Mouse (Mus musculus): Measurements from ENCODE around the gene Slc24a2. TPM values are rescaled to one million over a fixed set of nuclear protein-coding genes. Genes with fewer than 3 reads are reported as not detected.

Slc24a2 gene
- polyA plus RNA-seq, 1 experiment from 2014 or later, result not detected

DNA sequence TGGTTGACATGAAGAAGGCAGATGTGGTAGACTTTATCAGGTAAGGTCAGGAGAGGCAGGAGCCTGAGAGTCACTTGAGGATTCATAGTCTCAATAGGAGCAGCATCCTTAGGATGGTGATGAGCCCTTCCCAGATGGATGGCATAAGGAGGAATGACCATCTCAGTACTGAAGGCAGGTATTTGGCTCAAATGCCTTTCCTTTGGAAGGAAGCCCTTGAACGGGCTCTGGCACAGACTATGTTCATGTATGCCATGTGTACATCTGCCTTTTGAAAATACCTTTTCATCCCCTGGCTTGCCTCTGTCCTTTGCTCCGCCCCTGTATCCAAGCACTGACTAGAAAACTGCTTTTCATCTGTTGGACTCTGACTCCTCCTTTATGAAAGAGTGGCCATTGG, 168.6 kb downstream of the Slc24a2 start:
- no peak overlapping the region for H3K4me3 ChIP-seq (ENCODE audit: low read length)
- H3K27ac ChIP-seq (ENCODE audit: low read length), result no peak overlapping the region
- no peaks in the 10 kb centered on the region for H3K36me3 ChIP-seq (ENCODE audit: insufficient read depth, low read length)
- 79% methylated on average over 2 of the region's 2 CpGs for WGBS
- no peak overlapping the region for H3K4me2 ChIP-seq (replicated peaks; ENCODE audit: low read depth, low read length)
- no peaks in the 10 kb centered on the region for H3K27me3 ChIP-seq (ENCODE audit: insufficient read depth, low read length)
- H3K9ac ChIP-seq (replicated peaks; ENCODE audit: low read length), result no peak overlapping the region
- H3K4me1 ChIP-seq (ENCODE audit: insufficient read depth, low read length), result no peaks in the 10 kb centered on the region
- H3K9me3 ChIP-seq (ENCODE audit: low read length), result no peaks in the 10 kb centered on the region
- ATAC-seq (ENCODE audit: low FRiP score, low TSS enrichment), result no peak

GRCm38 (mm10) chr4:87057572-87057971, 172.7 kb downstream of the Slc24a2 start:
- no peaks in the 10 kb centered on the region for H3K4me1 ChIP-seq (ENCODE audit: insufficient read depth, low read length)
- no peak overlapping the region for H3K4me2 ChIP-seq (replicated peaks; ENCODE audit: low read depth, low read length)
- H3K27me3 ChIP-seq (ENCODE audit: insufficient read depth, low read length), result no peaks in the 10 kb centered on the region
- H3K9ac ChIP-seq (replicated peaks; ENCODE audit: low read length), result no peak overlapping the region
- no peak for ATAC-seq (ENCODE audit: low FRiP score, low TSS enrichment)
- no peak overlapping the region for H3K4me3 ChIP-seq (ENCODE audit: low read length)
- no peaks in the 10 kb centered on the region for H3K36me3 ChIP-seq (ENCODE audit: insufficient read depth, low read length)
- no peaks in the 10 kb centered on the region for H3K9me3 ChIP-seq (ENCODE audit: low read length)
- WGBS, result 72% methylated on average over 3 of the region's 3 CpGs
- no peak overlapping the region for H3K27ac ChIP-seq (ENCODE audit: low read length)

- Histone ChIP-seq H3K9me3 (ENCODE audit: low read length) (no peaks in the 10 kb centered on the region), H3K36me3 (ENCODE audit: insufficient read depth, low read length) (no peaks in the 10 kb centered on the region), H3K27me3 (ENCODE audit: insufficient read depth, low read length) (no peaks in the 10 kb centered on the region), H3K4me2 (replicated peaks; ENCODE audit: low read depth, low read length) (no peak overlapping the region), H3K9ac (replicated peaks; ENCODE audit: low read length) (no peak overlapping the region), H3K4me3 (ENCODE audit: low read length) (no peak overlapping the region), H3K27ac (ENCODE audit: low read length) (no peak overlapping the region), H3K4me1 (ENCODE audit: insufficient read depth, low read length) (no peaks in the 10 kb centered on the region)
- ATAC-seq (ENCODE audit: low FRiP score, low TSS enrichment), result no peak
- 71% methylated on average over 7 of the region's 7 CpGs for WGBS
Measured at GRCm38 (mm10) chr4:87055768-87056167, 174.5 kb downstream of the Slc24a2 start.

- Histone ChIP-seq H3K4me2 (replicated peaks; ENCODE audit: low read depth, low read length) (no peak overlapping the region), H3K9ac (replicated peaks; ENCODE audit: low read length) (no peak overlapping the region), H3K4me1 (ENCODE audit: insufficient read depth, low read length) (no peaks in the 10 kb centered on the region), H3K4me3 (ENCODE audit: low read length) (no peak overlapping the region), H3K27me3 (ENCODE audit: insufficient read depth, low read length) (no peaks in the 10 kb centered on the region), H3K36me3 (ENCODE audit: insufficient read depth, low read length) (no peaks in the 10 kb centered on the region), H3K27ac (ENCODE audit: low read length) (no peak overlapping the region), H3K9me3 (ENCODE audit: low read length) (no peaks in the 10 kb centered on the region)
- ATAC-seq (ENCODE audit: low FRiP score, low TSS enrichment), result no peak
- WGBS, result 97% methylated on average over 5 of the region's 5 CpGs
Measured at GRCm38 (mm10) chr4:87052881-87053280, 177.4 kb downstream of the Slc24a2 start.

DNA sequence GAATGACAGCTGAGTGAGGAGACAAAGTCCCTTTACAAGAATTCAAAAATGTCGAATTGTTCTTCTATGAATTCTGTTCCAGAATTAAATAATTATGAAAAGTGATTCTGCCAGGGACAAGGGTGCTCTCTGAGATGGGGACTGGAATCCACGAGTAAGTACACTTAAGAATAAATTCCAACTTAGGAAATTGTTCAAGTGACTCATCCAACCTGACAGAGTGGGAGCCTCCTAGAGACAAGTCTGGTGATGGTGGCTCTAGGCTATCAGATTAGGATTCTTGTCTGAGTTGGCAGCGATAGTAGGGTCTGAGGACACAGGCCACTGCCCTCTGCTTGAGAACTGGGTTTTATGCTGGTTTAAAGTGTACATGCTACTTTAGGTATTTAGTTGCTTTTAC, 181.2 kb downstream of the Slc24a2 start:
- 75% methylated on average over 3 of the region's 3 CpGs for WGBS
- Histone ChIP-seq H3K9ac (replicated peaks; ENCODE audit: low read length) (no peak overlapping the region), H3K4me2 (replicated peaks; ENCODE audit: low read depth, low read length) (no peak overlapping the region), H3K4me3 (ENCODE audit: low read length) (no peak overlapping the region), H3K27ac (ENCODE audit: low read length) (no peak overlapping the region), H3K36me3 (ENCODE audit: insufficient read depth, low read length) (no peaks in the 10 kb centered on the region), H3K27me3 (ENCODE audit: insufficient read depth, low read length) (no peaks in the 10 kb centered on the region), H3K4me1 (ENCODE audit: insufficient read depth, low read length) (no peaks in the 10 kb centered on the region), H3K9me3 (ENCODE audit: low read length) (no peaks in the 10 kb centered on the region)
- no peak for ATAC-seq (ENCODE audit: low FRiP score, low TSS enrichment)

- Histone ChIP-seq H3K4me1 (ENCODE audit: insufficient read depth, low read length) (no peaks in the 10 kb centered on the region), H3K4me3 (ENCODE audit: low read length) (no peak overlapping the region), H3K27ac (ENCODE audit: low read length) (no peak overlapping the region), H3K9ac (replicated peaks; ENCODE audit: low read length) (no peak overlapping the region), H3K9me3 (ENCODE audit: low read length) (no peaks in the 10 kb centered on the region), H3K4me2 (replicated peaks; ENCODE audit: low read depth, low read length) (no peak overlapping the region), H3K36me3 (ENCODE audit: insufficient read depth, low read length) (no peaks in the 10 kb centered on the region), H3K27me3 (ENCODE audit: insufficient read depth, low read length) (no peaks in the 10 kb centered on the region)
- ATAC-seq (ENCODE audit: low FRiP score, low TSS enrichment), result no peak
- WGBS, result 75% methylated on average over 2 of the region's 2 CpGs
Measured at GRCm38 (mm10) chr4:87047131-87047530, 183.1 kb downstream of the Slc24a2 start.

DNA sequence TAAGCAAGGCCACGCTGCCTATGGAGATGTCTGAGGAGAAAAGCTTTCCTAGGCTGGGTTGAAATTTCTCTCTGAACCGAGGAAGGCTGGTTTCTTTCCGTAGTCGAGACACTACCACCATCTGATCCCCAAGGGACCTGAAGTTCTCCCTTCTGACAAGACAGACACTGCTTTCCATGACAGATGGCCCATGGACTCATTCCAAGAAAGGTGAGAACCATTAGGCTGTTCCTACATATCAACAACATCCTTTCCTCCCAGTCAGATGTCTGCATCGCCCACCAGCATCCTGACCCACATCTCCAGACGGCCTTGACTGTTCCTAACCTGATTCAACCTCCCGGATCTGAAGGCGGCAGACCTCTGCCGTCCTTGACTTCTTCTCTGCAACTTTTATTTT, 187.0 kb downstream of the Slc24a2 start:
- 83% methylated on average over 9 of the region's 9 CpGs for WGBS
- Histone ChIP-seq H3K27ac (ENCODE audit: low read length) (no peak overlapping the region), H3K27me3 (ENCODE audit: insufficient read depth, low read length) (no peaks in the 10 kb centered on the region), H3K4me1 (ENCODE audit: insufficient read depth, low read length) (no peaks in the 10 kb centered on the region), H3K4me3 (ENCODE audit: low read length) (no peak overlapping the region), H3K9me3 (ENCODE audit: low read length) (no peaks in the 10 kb centered on the region), H3K9ac (replicated peaks; ENCODE audit: low read length) (no peak overlapping the region), H3K36me3 (ENCODE audit: insufficient read depth, low read length) (no peaks in the 10 kb centered on the region), H3K4me2 (replicated peaks; ENCODE audit: low read depth, low read length) (no peak overlapping the region)
- no peak for ATAC-seq (ENCODE audit: low FRiP score, low TSS enrichment)

GRCm38 (mm10) chr4:87041412-87041997, 188.8 kb downstream of the Slc24a2 start:
- Histone ChIP-seq H3K4me3 (ENCODE audit: low read length) (no peak overlapping the region), H3K4me2 (replicated peaks; ENCODE audit: low read depth, low read length) (no peak overlapping the region), H3K27me3 (ENCODE audit: insufficient read depth, low read length) (no peaks in the 10 kb centered on the region), H3K9ac (replicated peaks; ENCODE audit: low read length) (no peak overlapping the region), H3K9me3 (ENCODE audit: low read length) (no peaks in the 10 kb centered on the region), H3K27ac (ENCODE audit: low read length) (no peak overlapping the region), H3K4me1 (ENCODE audit: insufficient read depth, low read length) (no peaks in the 10 kb centered on the region), H3K36me3 (ENCODE audit: insufficient read depth, low read length) (no peaks in the 10 kb centered on the region)
- no peak for ATAC-seq (ENCODE audit: low FRiP score, low TSS enrichment)
- 76% methylated on average over 7 of the region's 7 CpGs for whole genome bisulfite sequencing

DNA sequence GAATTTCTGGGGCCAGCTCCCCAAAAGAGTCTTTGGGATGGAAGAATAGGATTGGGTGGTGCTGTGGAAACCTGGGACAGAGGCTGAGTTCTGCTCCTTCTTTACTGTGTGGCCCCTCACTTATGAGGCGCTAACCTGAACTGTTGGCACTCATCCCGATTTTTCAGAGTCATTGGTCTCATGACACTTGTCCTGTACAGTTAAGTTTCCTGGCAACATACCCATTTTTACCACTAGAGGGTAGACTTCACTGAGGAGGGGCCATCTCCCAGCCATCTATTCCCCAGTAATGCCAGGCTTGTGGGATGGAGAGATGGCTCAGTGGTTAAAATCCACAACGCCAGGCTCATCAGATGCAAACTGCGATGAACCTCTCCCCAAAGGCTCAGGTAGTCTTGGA, 192.7 kb downstream of the Slc24a2 start:
- Histone ChIP-seq H3K27ac (ENCODE audit: low read length) (no peak overlapping the region), H3K36me3 (ENCODE audit: insufficient read depth, low read length) (no peaks in the 10 kb centered on the region), H3K4me2 (replicated peaks; ENCODE audit: low read depth, low read length) (no peak overlapping the region), H3K27me3 (ENCODE audit: insufficient read depth, low read length) (no peaks in the 10 kb centered on the region), H3K4me3 (ENCODE audit: low read length) (no peak overlapping the region), H3K9ac (replicated peaks; ENCODE audit: low read length) (no peak overlapping the region), H3K4me1 (ENCODE audit: insufficient read depth, low read length) (no peaks in the 10 kb centered on the region), H3K9me3 (ENCODE audit: low read length) (no peaks in the 10 kb centered on the region)
- WGBS, result 68% methylated on average over 4 of the region's 4 CpGs
- peak; percentile 39; the same call in 1 of the 2 replicates for ATAC-seq (ENCODE audit: low FRiP score, low TSS enrichment)

DNA sequence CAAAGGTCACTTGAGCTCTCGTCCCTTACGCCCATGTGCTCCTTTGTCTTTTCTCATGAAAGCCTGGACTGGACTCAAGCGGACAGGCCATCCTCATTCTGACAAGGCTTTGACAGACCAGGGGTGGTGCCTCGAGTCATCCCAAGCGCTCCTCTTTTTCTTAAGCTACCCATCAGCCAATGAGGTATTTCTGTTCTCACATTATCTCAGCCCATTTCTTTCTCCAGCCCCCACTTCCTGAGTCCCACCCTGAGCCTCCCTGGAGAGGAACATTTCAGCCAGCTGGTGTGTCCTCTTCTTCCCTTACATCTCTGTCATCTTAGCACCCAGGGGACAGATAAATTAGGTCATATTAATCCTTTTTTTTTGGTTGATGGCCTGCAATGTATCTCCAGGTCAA, 193.8 kb downstream of the Slc24a2 start:
- H3K27ac ChIP-seq (ENCODE audit: low read length), result no peak overlapping the region
- no peak overlapping the region for H3K4me2 ChIP-seq (replicated peaks; ENCODE audit: low read depth, low read length)
- no peak overlapping the region for H3K4me3 ChIP-seq (ENCODE audit: low read length)
- H3K36me3 ChIP-seq (ENCODE audit: insufficient read depth, low read length), result no peaks in the 10 kb centered on the region
- H3K4me1 ChIP-seq (ENCODE audit: insufficient read depth, low read length), result no peaks in the 10 kb centered on the region
- no peaks in the 10 kb centered on the region for H3K9me3 ChIP-seq (ENCODE audit: low read length)
- WGBS, result 66% methylated on average over 5 of the region's 5 CpGs
- no peak overlapping the region for H3K9ac ChIP-seq (replicated peaks; ENCODE audit: low read length)
- ATAC-seq (ENCODE audit: low FRiP score, low TSS enrichment), result no peak
- no peaks in the 10 kb centered on the region for H3K27me3 ChIP-seq (ENCODE audit: insufficient read depth, low read length)
